Mouse (Mus musculus) thymus, postnatal 0 days (tissue): ENCODE data around the gene Bsn. TPM values are rescaled to one million over a fixed set of nuclear protein-coding genes. Genes with fewer than 3 reads are reported as not detected.

Source experiments
- DNase-seq: peaks from one replicate; pipeline ENCODE4 v3.0.0-alpha.2; 2015; ENCODE audit warnings: low spot score
- polyA plus RNA-seq: library from polyadenylated mRNA; unstranded; fragments of >200 nt; fragmentation: Nextera tagmentation; extraction: Ambion mirVana; gene quantifications from 2 replicates; pipeline ENCODE4 v1.2.1, GENCODE M21; 2015

The Bsn gene
- polyA plus RNA-seq, 1 experiment from 2014 or later: 1.9 TPM

GRCm38 (mm10) chr9:108056361-108057261 lies 133.6 kb downstream of the Bsn start:
- no peak for DNase-seq

GRCm38 (mm10) chr9:108055661-108056237 lies 134.4 kb downstream of the Bsn start:
- DNase-seq: no peak

GRCm38 (mm10) chr9:108055061-108055460 lies 135.1 kb downstream of the Bsn start:
- DNase-seq: no peak

GRCm38 (mm10) chr9:108054331-108055040 lies 135.7 kb downstream of the Bsn start:
- DNase-seq: no peak

GRCm38 (mm10) chr9:108053665-108054225 lies 136.4 kb downstream of the Bsn start:
- DNase-seq: no peak

GRCm38 (mm10) chr9:108052885-108053664 lies 137.1 kb downstream of the Bsn start, which contains the start of gene Amigo3:
Amigo3 (plus strand) TSS chr9:108053159.
- peak; percentile 96 for DNase-seq

- no peak for DNase-seq
Observed at GRCm38 (mm10) chr9:108052411-108052810, 137.8 kb downstream of the Bsn start.

- DNase-seq: no peak
Observed at GRCm38 (mm10) chr9:108051931-108052220, 138.3 kb downstream of the Bsn start.

GRCm38 (mm10) chr9:108051184-108051930 lies 138.8 kb downstream of the Bsn start:
- DNase-seq: no peak

GRCm38 (mm10) chr9:108049561-108050251 lies 140.5 kb downstream of the Bsn start:
- DNase-seq: no peak

- DNase-seq: peak; percentile 97
Observed at GRCm38 (mm10) chr9:108049016-108049455, 141.1 kb downstream of the Bsn start, which contains the start of gene Gmppb. Gmppb (plus strand) TSS chr9:108049242.

GRCm38 (mm10) chr9:108048566-108048955 lies 141.6 kb downstream of the Bsn start:
- DNase-seq: no peak

GRCm38 (mm10) chr9:108047601-108048565 lies 142.3 kb downstream of the Bsn start:
- no peak for DNase-seq

GRCm38 (mm10) chr9:108046582-108046981 lies 143.6 kb downstream of the Bsn start:
- no peak for DNase-seq
